Mouse (Mus musculus) midbrain, embryonic 12.5 days (tissue): ENCODE results near the gene Ror1. TPM values are rescaled to one million over a fixed set of nuclear protein-coding genes. Genes with fewer than 3 reads are reported as not detected.

Experiments
- ATAC-seq: fragments of 200-750 bp; cut with Nextera tagmentation; 2 replicates; pipeline ENCODE4 v1.8.0; 2017; ENCODE audit warnings: low read depth, moderate TSS enrichment, moderate library complexity; ENCODE audit not compliant: low FRiP score
- H3K27ac ChIP-seq: fragments of 300-500 bp; sonication (generic); replicated peaks from 2 replicates; pipeline ENCODE4 v1.5.1; 2016; ENCODE audit warnings: mild to moderate bottlenecking
- H3K27me3 ChIP-seq: fragments of 300-500 bp; sonication (generic); 2 replicates; pipeline ENCODE4 v1.6.1; 2016; ENCODE audit warnings: mild to moderate bottlenecking
- H3K36me3 ChIP-seq: fragments of 300-500 bp; sonication (generic); 2 replicates; pipeline ENCODE4 v1.6.1; 2016
- H3K4me1 ChIP-seq: fragments of 300-500 bp; sonication (generic); 2 replicates; pipeline ENCODE4 v1.6.1; 2016
- H3K4me2 ChIP-seq: fragments of 300-500 bp; sonication (generic); replicated peaks from 2 replicates; pipeline ENCODE4 v1.6.1; 2016; ENCODE audit warnings: mild to moderate bottlenecking, moderate library complexity
- H3K4me3 ChIP-seq: fragments of 300-500 bp; sonication (generic); 2 replicates; pipeline ENCODE4 v1.5.1; 2016; ENCODE audit warnings: mild to moderate bottlenecking
- H3K9ac ChIP-seq: fragments of 300-500 bp; sonication (generic); replicated peaks from 2 replicates; pipeline ENCODE4 v1.6.1; 2016; ENCODE audit warnings: mild to moderate bottlenecking, moderate library complexity
- H3K9me3 ChIP-seq: fragments of 300-500 bp; sonication (generic); 2 replicates; pipeline ENCODE4 v1.6.1; 2016; ENCODE audit warnings: mild to moderate bottlenecking
- WGBS: fragments of 180-500 bp; shearing (Covaris S2); methylation state at CpG from one replicate; pipeline ENCODE4 v1.1.7; 2016; 5-methylcytosine and 5-hydroxymethylcytosine counted together
- polyA plus RNA-seq: library from polyadenylated mRNA; unstranded; fragments of >200 nt; fragmentation: Nextera tagmentation; extraction: Ambion mirVana; gene quantifications from 2 replicates; pipeline ENCODE4 v1.2.1, GENCODE M21; 2016

Ror1 gene
- polyA plus RNA-seq, 1 experiment from 2014 or later, result 6.3 TPM

GRCm38 (mm10) chr4:100219599-100219998 is 124.0 kb downstream of the Ror1 start:
- Histone ChIP-seq H3K4me3 (no peak overlapping the region), H3K4me2 (no peak overlapping the region), H3K27me3 (0 out of 2 replicates have a peak, but pooled peaks cover 5% of the 10 kb centered on the region), H3K27ac (no peak overlapping the region), H3K9ac (no peak overlapping the region), H3K9me3 (no peaks in the 10 kb centered on the region), H3K36me3 (no peaks in the 10 kb centered on the region), H3K4me1 (no peaks in the 10 kb centered on the region; the same call in 1 of the 2 replicates)
- 89% methylated on average over 4 of the region's 4 CpGs for WGBS
- no peak for ATAC-seq

DNA sequence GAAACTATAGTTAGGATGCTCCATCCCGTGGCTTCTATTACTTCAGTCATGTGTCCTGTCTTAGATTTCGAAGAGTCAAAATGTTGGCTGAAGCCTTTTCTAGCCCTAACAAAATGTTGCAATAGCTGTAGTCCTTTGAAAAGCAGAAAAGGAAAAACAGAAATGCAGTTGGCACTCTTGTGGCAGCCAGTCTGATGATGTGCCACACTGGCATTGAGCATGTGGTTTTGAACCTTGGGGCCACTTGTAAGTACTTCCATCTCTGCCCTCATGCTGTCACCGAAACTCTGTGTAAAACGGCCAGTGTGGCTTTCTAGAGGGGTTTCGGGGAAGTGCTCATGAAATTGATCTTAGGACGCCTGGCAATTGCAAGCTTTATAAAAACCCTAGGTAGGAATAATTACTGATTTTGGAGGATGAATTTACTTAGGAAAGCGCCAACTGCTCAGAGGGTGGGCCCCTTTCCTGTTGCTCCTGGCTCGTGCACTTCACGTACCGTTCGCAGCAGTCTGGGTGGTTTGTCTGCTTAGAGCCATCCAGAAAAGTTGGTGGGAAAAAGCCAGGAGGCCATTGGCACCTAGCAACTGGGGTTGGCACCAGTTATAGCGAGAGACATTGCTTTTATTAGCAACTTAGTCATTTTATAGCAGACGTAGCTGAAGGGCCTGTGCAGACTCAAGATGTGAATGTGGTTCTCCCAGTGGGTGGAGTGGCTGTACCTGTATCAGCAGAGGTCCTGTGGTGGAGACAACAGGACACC is 126.6 kb downstream of the Ror1 start:
- Histone ChIP-seq H3K4me3 (no peak overlapping the region), H3K4me1 (no peaks in the 10 kb centered on the region; the same call in 1 of the 2 replicates), H3K9me3 (no peaks in the 10 kb centered on the region), H3K9ac (no peak overlapping the region), H3K36me3 (no peaks in the 10 kb centered on the region), H3K27ac (no peak overlapping the region), H3K27me3 (0 out of 2 replicates have a peak, but pooled peaks cover 5% of the 10 kb centered on the region), H3K4me2 (no peak overlapping the region)
- 80% methylated on average over 13 of the region's 13 CpGs for WGBS
- ATAC-seq, result no peak

GRCm38 (mm10) chr4:100223532-100223931 is 127.9 kb downstream of the Ror1 start:
- Histone ChIP-seq H3K9me3 (no peaks in the 10 kb centered on the region), H3K9ac (no peak overlapping the region), H3K4me2 (no peak overlapping the region), H3K36me3 (no peaks in the 10 kb centered on the region), H3K27me3 (0 out of 2 replicates have a peak, but pooled peaks cover 5% of the 10 kb centered on the region), H3K27ac (no peak overlapping the region), H3K4me3 (no peak overlapping the region), H3K4me1 (no peaks in the 10 kb centered on the region; the same call in 1 of the 2 replicates)
- no peak for ATAC-seq
- WGBS, result 19% methylated on average over 1 of the region's 1 CpGs

DNA sequence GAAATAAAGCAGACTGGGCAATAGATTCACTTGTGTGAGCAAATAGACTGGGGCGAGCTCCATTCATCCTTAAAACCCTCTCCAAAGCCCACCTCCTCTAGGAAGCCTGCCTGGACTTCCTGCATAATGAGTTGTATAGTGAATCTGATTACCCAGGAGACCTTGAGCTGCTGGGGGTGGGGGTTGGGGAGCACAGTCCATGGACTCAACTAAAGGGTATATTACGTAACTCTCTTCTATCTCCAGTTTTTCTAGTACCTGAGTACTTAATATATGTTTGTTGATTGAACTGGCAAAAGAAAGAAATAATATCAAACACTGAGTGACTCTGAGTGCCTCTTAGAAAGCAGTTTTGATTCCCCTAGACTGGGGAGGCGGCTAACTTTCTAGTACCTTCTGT is 128.4 kb downstream of the Ror1 start:
- Histone ChIP-seq H3K9ac (no peak overlapping the region), H3K4me3 (no peak overlapping the region), H3K27me3 (0 out of 2 replicates have a peak, but pooled peaks cover 5% of the 10 kb centered on the region), H3K4me2 (no peak overlapping the region), H3K27ac (no peak overlapping the region), H3K9me3 (no peaks in the 10 kb centered on the region), H3K36me3 (no peaks in the 10 kb centered on the region), H3K4me1 (no peaks in the 10 kb centered on the region; the same call in 1 of the 2 replicates)
- 62% methylated on average over 3 of the region's 3 CpGs for WGBS
- no peak for ATAC-seq

- H3K4me2 ChIP-seq, result no peak overlapping the region
- H3K27ac ChIP-seq, result no peak overlapping the region
- H3K36me3 ChIP-seq, result no peaks in the 10 kb centered on the region
- H3K9ac ChIP-seq, result no peak overlapping the region
- H3K4me1 ChIP-seq, result no peaks in the 10 kb centered on the region; the same call in 1 of the 2 replicates
- 79% methylated on average over 4 of the region's 4 CpGs for WGBS
- no peak overlapping the region for H3K4me3 ChIP-seq
- H3K27me3 ChIP-seq, result 0 out of 2 replicates have a peak, but pooled peaks cover 5% of the 10 kb centered on the region
- no peaks in the 10 kb centered on the region for H3K9me3 ChIP-seq
- ATAC-seq, result no peak
Observed at GRCm38 (mm10) chr4:100226619-100227018, 131.0 kb downstream of the Ror1 start.

- no peaks in the 10 kb centered on the region for H3K9me3 ChIP-seq
- no peak overlapping the region for H3K27ac ChIP-seq
- no peak overlapping the region for H3K9ac ChIP-seq
- no peak overlapping the region for H3K4me3 ChIP-seq
- no peaks in the 10 kb centered on the region; the same call in 1 of the 2 replicates for H3K4me1 ChIP-seq
- no peaks in the 10 kb centered on the region for H3K36me3 ChIP-seq
- no peak for ATAC-seq
- 83% methylated on average over 3 of the region's 3 CpGs for WGBS
- no peak overlapping the region for H3K4me2 ChIP-seq
- no peaks in the 10 kb centered on the region for H3K27me3 ChIP-seq
Observed at GRCm38 (mm10) chr4:100228106-100228505, 132.5 kb downstream of the Ror1 start.

DNA sequence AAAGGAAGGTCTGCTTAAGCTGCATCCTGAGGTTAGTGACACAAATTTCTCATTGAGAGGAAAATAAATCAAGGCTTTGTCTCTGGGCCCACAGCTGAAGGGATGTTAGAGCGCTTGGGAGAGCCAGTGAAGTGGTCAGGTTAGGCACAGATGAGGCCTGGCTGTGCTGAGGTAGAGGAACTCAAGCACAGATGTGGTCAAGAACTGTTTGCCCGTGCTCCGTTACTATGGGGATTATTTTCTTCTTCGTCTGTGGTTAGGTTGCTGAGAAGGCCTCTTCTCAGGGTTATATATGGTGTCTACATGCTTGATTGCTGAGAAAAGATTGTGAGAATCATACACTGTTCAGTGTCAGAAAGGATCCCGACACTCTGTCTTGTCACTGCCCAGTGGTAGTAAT is 134.7 kb downstream of the Ror1 start:
- Histone ChIP-seq H3K9me3 (no peaks in the 10 kb centered on the region), H3K4me2 (no peak overlapping the region), H3K4me3 (no peak overlapping the region), H3K9ac (no peak overlapping the region), H3K27me3 (no peaks in the 10 kb centered on the region), H3K27ac (no peak overlapping the region), H3K36me3 (no peaks in the 10 kb centered on the region), H3K4me1 (no peaks in the 10 kb centered on the region)
- 90% methylated on average over 5 of the region's 5 CpGs for WGBS
- ATAC-seq, result no peak

DNA sequence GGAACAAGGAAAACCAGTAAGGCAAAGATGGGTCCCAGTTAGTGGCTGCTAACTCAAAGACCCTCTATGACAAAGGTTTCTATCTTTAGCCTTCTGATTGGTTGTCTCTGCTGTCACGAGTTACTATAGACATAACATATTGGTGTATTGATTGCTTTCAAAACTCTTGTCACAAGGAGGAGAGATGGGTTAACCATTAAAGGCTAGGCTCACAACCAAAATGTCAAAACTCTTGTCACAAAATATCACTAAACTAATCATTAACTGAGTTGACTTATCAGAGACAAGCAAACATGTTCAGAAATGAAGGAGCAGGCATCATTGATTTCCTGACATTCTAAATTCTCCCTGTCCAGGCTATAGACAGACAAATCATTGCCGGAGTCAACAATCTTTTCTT is 135.4 kb downstream of the Ror1 start:
- WGBS, result 85% methylated on average over 2 of the region's 2 CpGs
- H3K4me1 ChIP-seq, result no peaks in the 10 kb centered on the region
- no peak for ATAC-seq
- H3K36me3 ChIP-seq, result no peaks in the 10 kb centered on the region
- no peak overlapping the region for H3K4me2 ChIP-seq
- no peak overlapping the region for H3K4me3 ChIP-seq
- no peaks in the 10 kb centered on the region for H3K9me3 ChIP-seq
- no peak overlapping the region for H3K9ac ChIP-seq
- no peaks in the 10 kb centered on the region for H3K27me3 ChIP-seq
- no peak overlapping the region for H3K27ac ChIP-seq

- Histone ChIP-seq H3K9me3 (no peaks in the 10 kb centered on the region), H3K9ac (no peak overlapping the region), H3K27ac (no peak overlapping the region), H3K4me3 (no peak overlapping the region), H3K36me3 (no peaks in the 10 kb centered on the region), H3K27me3 (no peaks in the 10 kb centered on the region), H3K4me2 (no peak overlapping the region), H3K4me1 (no peaks in the 10 kb centered on the region)
- no peak for ATAC-seq
- 95% methylated on average over 3 of the region's 3 CpGs for WGBS
Observed at GRCm38 (mm10) chr4:100231906-100232305, 136.3 kb downstream of the Ror1 start.

DNA sequence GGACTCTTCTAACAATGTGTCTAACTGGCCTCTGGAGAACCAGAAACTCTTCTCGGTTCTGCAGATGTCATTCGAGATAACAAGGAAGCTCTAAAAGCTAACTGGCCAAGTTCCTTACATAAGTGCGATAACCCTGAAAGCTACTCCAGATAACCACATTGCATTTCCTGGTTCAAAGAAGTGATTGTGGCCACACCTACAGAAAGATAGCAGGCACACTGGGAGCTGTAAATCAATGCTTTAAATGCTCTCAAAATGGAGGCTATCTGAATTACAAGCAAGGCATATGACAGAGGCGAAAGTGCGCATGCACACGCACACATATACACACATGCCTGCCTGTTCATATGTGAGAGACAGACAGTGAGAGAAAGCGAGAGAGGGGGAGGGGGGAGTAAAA is 136.9 kb downstream of the Ror1 start:
- Histone ChIP-seq H3K27ac (no peak overlapping the region), H3K9ac (no peak overlapping the region), H3K36me3 (no peaks in the 10 kb centered on the region), H3K9me3 (no peaks in the 10 kb centered on the region), H3K4me3 (no peak overlapping the region), H3K4me1 (no peaks in the 10 kb centered on the region), H3K27me3 (no peaks in the 10 kb centered on the region), H3K4me2 (no peak overlapping the region)
- WGBS, result 93% methylated on average over 7 of the region's 7 CpGs
- no peak for ATAC-seq

DNA sequence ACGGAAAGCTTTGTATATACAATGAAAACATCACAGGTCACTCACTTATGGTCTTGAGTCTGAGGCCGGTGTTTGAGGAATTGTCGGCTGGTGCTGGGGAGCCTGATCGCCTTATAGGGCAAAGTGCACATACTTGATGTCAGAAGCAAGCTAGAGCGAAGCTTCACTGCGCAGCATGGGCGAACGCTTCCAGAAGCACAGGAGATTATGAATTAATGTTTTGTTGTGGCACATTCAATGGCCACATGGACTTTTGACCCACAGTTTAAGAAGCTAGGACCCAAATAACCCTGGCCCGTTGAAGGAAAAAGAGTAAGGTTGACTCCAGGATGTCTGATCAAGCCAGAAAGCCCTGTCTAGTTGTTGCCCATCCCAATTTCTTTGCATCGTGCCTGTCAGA is 138.2 kb downstream of the Ror1 start:
- H3K9me3 ChIP-seq, result no peaks in the 10 kb centered on the region
- WGBS, result 91% methylated on average over 10 of the region's 10 CpGs

GRCm38 (mm10) chr4:100236339-100236738 is 140.7 kb downstream of the Ror1 start:
- H3K9ac ChIP-seq, result no peak overlapping the region
- H3K9me3 ChIP-seq, result no peaks in the 10 kb centered on the region
- ATAC-seq, result no peak
- H3K36me3 ChIP-seq, result no peaks in the 10 kb centered on the region
- no peak overlapping the region for H3K4me2 ChIP-seq
- H3K27ac ChIP-seq, result no peak overlapping the region
- no peak overlapping the region for H3K4me3 ChIP-seq
- 82% methylated on average over 3 of the region's 3 CpGs for WGBS
- no peaks in the 10 kb centered on the region for H3K4me1 ChIP-seq
- no peaks in the 10 kb centered on the region for H3K27me3 ChIP-seq

More for the DNA sequence above, 138.2 kb downstream of the Ror1 start:
- H3K4me3 ChIP-seq, result no peak overlapping the region
- H3K36me3 ChIP-seq, result no peaks in the 10 kb centered on the region
- ATAC-seq, result no peak
- H3K9ac ChIP-seq, result no peak overlapping the region
- no peak overlapping the region for H3K4me2 ChIP-seq
- no peaks in the 10 kb centered on the region for H3K4me1 ChIP-seq
- H3K27me3 ChIP-seq, result no peaks in the 10 kb centered on the region
- H3K27ac ChIP-seq, result no peak overlapping the region
